Mouse (Mus musculus) embryonic facial prominence, embryonic 13.5 days (tissue): Measurements from ENCODE around the gene Olfr1085. TPM values are rescaled to one million over a fixed set of nuclear protein-coding genes. Genes with fewer than 3 reads are reported as not detected.
"Not testable (repeated sequence)": the region's sequence is repeated elsewhere in the genome, so short reads cannot be mapped to it uniquely, and the experiment has no call there.

Source experiments
- ATAC-seq: fragments of 200-750 bp; cut with Nextera tagmentation; 2 replicates; pipeline ENCODE4 v1.8.0; 2017; ENCODE audit warnings: low read depth; ENCODE audit not compliant: insufficient number of reproducible peaks, insufficient read depth, low FRiP score, low TSS enrichment
- H3K27ac ChIP-seq: fragments of 300-500 bp; sonication (generic); 2 replicates; pipeline ENCODE4 v1.5.1; 2015; ENCODE audit warnings: moderate library complexity, mild to moderate bottlenecking, inconsistent platforms
- H3K27me3 ChIP-seq: fragments of 300-500 bp; sonication (generic); 2 replicates; pipeline ENCODE4 v1.6.1; 2015; ENCODE audit warnings: mild to moderate bottlenecking, inconsistent platforms
- H3K36me3 ChIP-seq: fragments of 300-500 bp; sonication (generic); 2 replicates; pipeline ENCODE4 v1.6.1; 2015; ENCODE audit warnings: mild to moderate bottlenecking, inconsistent platforms
- H3K4me1 ChIP-seq: fragments of 300-500 bp; sonication (generic); 2 replicates; pipeline ENCODE4 v1.6.1; 2015; ENCODE audit warnings: inconsistent platforms
- H3K4me2 ChIP-seq: fragments of 300-500 bp; sonication (generic); 2 replicates; pipeline ENCODE4 v1.6.1; 2015; ENCODE audit warnings: moderate library complexity, mild to moderate bottlenecking, inconsistent platforms
- H3K4me3 ChIP-seq: fragments of 300-500 bp; sonication (generic); 2 replicates; pipeline ENCODE4 v1.5.1; 2015; ENCODE audit warnings: mild to moderate bottlenecking, inconsistent platforms
- H3K9ac ChIP-seq: fragments of 300-500 bp; sonication (generic); 2 replicates; pipeline ENCODE4 v1.6.1; 2015; ENCODE audit warnings: mild to moderate bottlenecking, inconsistent platforms
- H3K9me3 ChIP-seq: fragments of 300-500 bp; sonication (generic); 2 replicates; pipeline ENCODE4 v1.6.1; 2016; ENCODE audit warnings: inconsistent platforms
- WGBS: fragments of 180-500 bp; shearing (Covaris S2); methylation state at CpG from one replicate; pipeline ENCODE4 v1.1.7; 2015; ENCODE audit warnings: mixed read lengths; 5-methylcytosine and 5-hydroxymethylcytosine counted together
- polyA plus RNA-seq: library from polyadenylated mRNA; unstranded; fragments of >200 nt; fragmentation: Nextera tagmentation; extraction: Ambion mirVana; gene quantifications from 2 replicates; pipeline ENCODE4 v1.2.1, GENCODE M21; 2015

Olfr1085 gene
- not detected in 2 replicates for polyA plus RNA-seq

DNA sequence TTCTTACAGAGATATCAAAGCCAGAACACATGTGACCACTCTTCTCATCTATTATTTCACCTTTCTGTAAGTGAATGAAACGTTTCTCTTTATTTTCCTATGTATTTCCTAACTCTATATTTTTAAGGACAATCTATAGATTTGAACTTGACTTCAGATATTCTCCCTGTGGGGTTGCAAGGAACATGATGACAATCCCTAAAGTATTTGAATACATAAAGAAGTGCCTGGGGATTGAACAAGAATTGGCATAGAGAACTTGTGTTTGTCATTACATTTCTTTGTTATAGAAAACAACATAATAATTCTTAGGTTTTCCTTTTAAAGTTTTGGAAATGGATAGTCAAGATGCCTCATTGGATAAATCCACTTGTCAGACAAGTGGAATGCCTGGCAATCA, at the start of gene Olfr1085:
TSS of gene Olfr1085 (minus strand) at position 101 of the 400 bp plus-strand sequence.
- H3K9me3 ChIP-seq, result no peaks in the 10 kb centered on the region
- no peaks in the 10 kb centered on the region for H3K4me1 ChIP-seq
- 35% methylated on average over 1 of the region's 1 CpGs for WGBS
- H3K4me3 ChIP-seq, result no peak within 1 kb of the TSS
- no peak within 1 kb of the TSS for H3K4me2 ChIP-seq
- no peaks in the 10 kb centered on the region for H3K36me3 ChIP-seq
- no peak for ATAC-seq
- H3K27ac ChIP-seq, result no peak within 1 kb of the TSS
- no peak within 1 kb of the TSS for H3K9ac ChIP-seq
- no peaks in the 10 kb centered on the region for H3K27me3 ChIP-seq

DNA sequence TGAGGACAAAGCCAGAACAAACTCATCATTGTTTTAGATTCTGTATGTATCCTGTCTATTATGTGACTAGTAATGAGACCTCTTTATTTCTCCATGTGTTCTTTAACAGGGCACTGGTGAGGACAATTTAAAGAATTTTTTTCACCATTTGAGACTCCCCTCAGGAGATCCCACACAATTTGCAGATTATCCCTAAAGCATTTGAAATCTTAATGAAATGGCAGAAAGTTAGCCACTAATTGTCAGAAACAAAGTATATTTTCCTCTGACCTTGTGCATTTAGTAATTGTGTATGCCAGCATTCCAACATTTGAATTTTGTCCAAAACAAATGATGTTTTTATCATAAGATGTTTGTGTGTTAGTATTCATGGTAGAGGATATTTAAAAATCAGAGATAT, 36.5 kb upstream of the Olfr1085 start, which contains the start of gene Olfr1087:
TSS of gene Olfr1087 (minus strand) at position 101 of the 400 bp plus-strand sequence.
- Histone ChIP-seq H3K27me3 (no peaks in the 10 kb centered on the region), H3K36me3 (no peaks in the 10 kb centered on the region), H3K4me2 (no peak within 1 kb of the TSS), H3K9ac (no peak within 1 kb of the TSS), H3K27ac (no peak within 1 kb of the TSS), H3K4me1 (no peaks in the 10 kb centered on the region), H3K9me3 (no peaks in the 10 kb centered on the region), H3K4me3 (no peak within 1 kb of the TSS)
- no peak for ATAC-seq

DNA sequence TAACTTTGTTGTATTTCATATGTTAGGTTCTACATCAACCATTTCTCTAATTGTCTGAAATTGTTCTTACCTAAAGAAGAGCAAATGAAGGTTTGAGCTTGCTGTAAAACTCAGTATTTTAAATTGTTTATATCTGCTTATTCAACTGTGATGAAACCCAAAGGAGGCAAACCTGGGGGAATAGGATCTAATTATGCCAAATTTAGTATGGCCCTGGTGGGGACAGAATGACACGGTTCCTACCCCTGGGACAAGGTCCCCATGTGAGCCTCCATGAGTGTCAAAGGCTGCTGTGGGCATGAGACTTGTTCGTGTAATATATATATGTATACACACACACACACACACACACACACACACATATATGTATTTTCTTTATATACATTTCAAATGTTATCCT, 18.2 kb upstream of the Olfr1085 start, which contains the start of gene Olfr1086:
TSS of gene Olfr1086 (minus strand) at position 101 of the 400 bp plus-strand sequence.
- no peaks in the 10 kb centered on the region for H3K9me3 ChIP-seq
- H3K4me2 ChIP-seq, result no peak within 1 kb of the TSS
- WGBS, result 83% methylated on average over 2 of the region's 2 CpGs

DNA sequence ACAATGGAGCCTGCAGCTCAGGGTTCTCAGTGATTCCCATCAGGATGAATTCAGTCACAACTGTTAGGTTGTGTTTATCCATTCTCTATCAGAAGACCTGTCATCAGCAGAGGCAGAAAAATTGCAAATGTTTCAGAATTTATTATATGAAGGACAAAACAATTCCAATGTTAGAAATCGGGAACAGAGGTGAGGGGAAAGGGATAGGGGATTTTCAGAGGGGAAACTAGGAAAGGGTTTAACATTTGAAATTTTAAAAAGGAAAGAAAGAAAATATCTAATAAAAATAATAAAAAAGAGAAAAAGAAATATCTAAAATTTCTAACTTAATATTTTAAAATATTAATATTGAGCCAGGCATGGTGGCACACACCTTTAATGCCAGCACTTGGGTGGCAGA, 22.2 kb downstream of the Olfr1085 start, which contains the start of gene Olfr1084:
TSS of gene Olfr1084 (minus strand) at position 101 of the 400 bp plus-strand sequence.
- 84% methylated on average over 1 of the region's 1 CpGs for WGBS
- not testable (repeated sequence) for H3K9me3 ChIP-seq

More for the DNA sequence above, 18.2 kb upstream of the Olfr1085 start, which contains the start of gene Olfr1086:
- no peak within 1 kb of the TSS for H3K27ac ChIP-seq
- no peak within 1 kb of the TSS for H3K4me3 ChIP-seq
- H3K9ac ChIP-seq, result no peak within 1 kb of the TSS
- no peaks in the 10 kb centered on the region for H3K4me1 ChIP-seq
- H3K36me3 ChIP-seq, result no peaks in the 10 kb centered on the region
- H3K27me3 ChIP-seq, result no peaks in the 10 kb centered on the region
- ATAC-seq, result no peak

More for the DNA sequence above, 22.2 kb downstream of the Olfr1085 start, which contains the start of gene Olfr1084:
- H3K27ac ChIP-seq, H3K9ac ChIP-seq, H3K4me1 ChIP-seq, ATAC-seq, H3K4me3 ChIP-seq, H3K36me3 ChIP-seq, H3K27me3 ChIP-seq, H3K4me2 ChIP-seq: not testable (repeated sequence)

Other genes with a start within 250 kb of the Olfr1085 start
- not detected in 2 replicates for gene Olfr1061, start 248.0 kb downstream of the Olfr1085 start, polyA plus RNA-seq
- gene Olfr1062, start 235.3 kb downstream of the Olfr1085 start, polyA plus RNA-seq, result not detected in 2 replicates
- not detected in 2 replicates for gene Olfr1065, start 211.4 kb downstream of the Olfr1085 start, polyA plus RNA-seq
- gene Olfr1066, start 205.8 kb downstream of the Olfr1085 start, polyA plus RNA-seq, result not detected in 2 replicates
- not detected in 2 replicates for gene Olfr228, start 174.6 kb downstream of the Olfr1085 start, polyA plus RNA-seq
- gene Olfr1076, start 153.6 kb downstream of the Olfr1085 start, polyA plus RNA-seq, result not detected in 2 replicates
- not detected in 2 replicates for gene Olfr1079, start 119.5 kb downstream of the Olfr1085 start, polyA plus RNA-seq
- gene Olfr1080, start 103.8 kb downstream of the Olfr1085 start, polyA plus RNA-seq, result not detected in 2 replicates
- not detected in 2 replicates for gene Olfr1082, start 63.1 kb downstream of the Olfr1085 start, polyA plus RNA-seq
- gene Olfr1084, start 22.3 kb downstream of the Olfr1085 start, polyA plus RNA-seq, result not detected in 2 replicates
- gene Olfr1086, start 18.1 kb upstream of the Olfr1085 start, polyA plus RNA-seq, result not detected in 2 replicates
- not detected in 2 replicates for gene Olfr1087, start 36.4 kb upstream of the Olfr1085 start, polyA plus RNA-seq
- gene Olfr1089, start 71.7 kb upstream of the Olfr1085 start, polyA plus RNA-seq, result not detected in 2 replicates
- gene Olfr1090, start 97.0 kb upstream of the Olfr1085 start, polyA plus RNA-seq, result not detected in 2 replicates
- not detected in 2 replicates for gene Olfr1093, start 120.5 kb upstream of the Olfr1085 start, polyA plus RNA-seq
- not detected in 2 replicates for gene Olfr141, start 148.0 kb upstream of the Olfr1085 start, polyA plus RNA-seq
- not detected in 2 replicates for gene Olfr1094, start 162.6 kb upstream of the Olfr1085 start, polyA plus RNA-seq
- gene Olfr1095, start 189.7 kb upstream of the Olfr1085 start, polyA plus RNA-seq, result not detected in 2 replicates
- not detected in 2 replicates for gene Gm13723, start 212.8 kb upstream of the Olfr1085 start, polyA plus RNA-seq
- not detected in 2 replicates for gene Olfr1097, start 230.2 kb upstream of the Olfr1085 start, polyA plus RNA-seq